Mouse (Mus musculus): ENCODE results near the gene Brwd1. TPM values are rescaled to one million over a fixed set of nuclear protein-coding genes. Genes with fewer than 3 reads are reported as not detected.

The Brwd1 gene
- total RNA-seq (2023): 10 to 100 TPM; 25.3 to 33.7 TPM

GRCm38 (mm10) chr16:96082301-96083178 is at the start of gene Brwd1:
Gene Brwd1 (minus strand): TSS chr16:96082526.

GRCm38 (mm10) chr16:96127657-96128344 is 45.5 kb upstream of the Brwd1 start, which contains the start of gene Hmgn1:
Gene Hmgn1 (minus strand): TSS chr16:96127729.

DNA sequence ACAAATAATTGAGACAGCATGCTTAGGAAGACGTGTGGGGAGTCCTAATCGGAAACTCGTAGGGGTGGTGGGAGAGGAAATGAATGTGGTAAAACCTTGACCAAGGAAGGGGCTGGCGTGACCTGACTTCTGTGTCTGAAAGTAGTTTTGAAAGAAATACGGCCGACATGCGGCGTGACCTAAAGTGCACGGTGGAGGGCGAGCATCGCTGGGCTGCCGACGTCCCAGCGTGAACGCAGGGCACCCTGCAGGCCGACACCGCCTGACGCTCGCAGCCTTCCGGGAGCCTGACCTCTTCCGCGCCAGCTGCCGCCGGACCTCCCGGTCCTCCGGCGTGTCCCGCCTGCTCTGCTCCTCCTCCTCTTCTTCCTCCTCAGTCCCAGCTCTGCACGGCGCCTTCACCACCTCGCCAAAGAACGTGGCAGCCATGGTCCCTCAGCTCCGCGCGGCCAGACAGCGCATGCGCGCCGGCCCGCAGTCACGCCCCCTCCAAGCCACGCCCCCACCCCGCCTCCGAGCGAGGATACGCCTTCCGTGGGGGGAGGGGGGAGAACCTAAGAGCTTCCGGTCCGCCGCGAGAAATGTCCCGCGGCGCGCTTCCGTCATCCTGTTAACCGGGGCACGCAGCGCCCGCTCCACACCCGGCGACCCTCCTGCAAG is 91.7 kb downstream of the Brwd1 start, which contains the start of gene Psmg1:
Gene Psmg1 (minus strand): TSS at position 499 of the 660 bp plus-strand sequence.

Other genes starting within 250 kb of the Brwd1 start
- gene Psmg1, start 91.6 kb downstream of the Brwd1 start, total RNA-seq (2023): 10 to 100 TPM in 1 of 2 experiments, 1 to 10 TPM in 1; 9.4 to 13.9 TPM
- gene Hmgn1, start 45.2 kb upstream of the Brwd1 start, total RNA-seq (2023): 10 to 100 TPM; 19.8 to 23.3 TPM
- gene Wrb, start 62.9 kb upstream of the Brwd1 start, total RNA-seq (2023): 1 to 10 TPM; 3.1 TPM
- gene Lca5l, start 109.7 kb upstream of the Brwd1 start, total RNA-seq (2023): not detected
- gene Sh3bgr, start 117.9 kb upstream of the Brwd1 start, total RNA-seq (2023): not detected
- not detected for gene B3galt5, start 153.3 kb upstream of the Brwd1 start, total RNA-seq (2023)

Measured in neutrophil, adult 83 days (primary cell).